Mouse (Mus musculus): ENCODE results near the gene Sh2b1.

Gene Sh2b1

DNA sequence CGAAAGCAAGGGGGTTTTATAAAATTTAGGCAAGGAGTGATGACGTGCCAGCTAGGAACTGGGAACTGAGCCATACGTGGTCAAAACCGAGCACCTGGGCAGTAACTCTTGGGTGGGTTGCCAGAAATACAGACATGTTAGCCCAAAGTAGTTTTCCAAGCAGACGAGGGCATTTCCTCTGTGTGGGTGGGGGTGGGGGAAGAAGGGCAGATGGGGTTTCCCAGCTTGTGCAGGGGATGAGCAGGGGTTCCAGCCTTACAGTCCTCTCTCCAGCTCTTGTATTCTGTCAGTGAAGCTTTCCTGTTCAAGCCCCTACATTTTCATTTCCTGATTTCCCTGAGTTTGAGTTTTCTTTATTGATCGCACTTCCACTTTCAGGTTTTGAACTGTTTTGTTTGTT lies 51.1 kb downstream of the Sh2b1 start:
- CTCF ChIA-PET, result interaction anchor here (0.5 kb wide), 1 partner anchor 358 kb away, joined by 3 read pairs; no protein-coding TSS in a partner anchor

DNA sequence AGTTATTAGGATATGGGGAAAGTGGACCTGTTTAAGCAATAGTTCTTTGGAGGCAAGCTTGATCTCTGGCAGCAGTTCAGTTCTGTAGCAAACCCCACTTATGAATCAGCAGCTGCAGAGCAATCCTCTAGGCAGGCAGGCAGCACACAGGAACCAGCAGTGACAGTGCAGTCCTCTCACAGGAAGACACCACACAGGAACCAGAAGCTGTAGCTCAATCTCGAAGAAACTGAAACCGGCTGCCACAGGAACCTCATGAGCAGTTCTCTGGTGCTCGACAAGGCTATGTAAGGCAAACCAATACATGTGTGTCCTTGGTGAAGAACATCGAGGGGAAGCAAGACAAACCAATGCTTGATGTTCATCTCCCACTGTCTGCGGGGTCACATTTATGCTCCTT lies 53.5 kb downstream of the Sh2b1 start:
- CTCF ChIA-PET, result interaction anchor here (0.6 to 1.2 kb wide), 2 partner anchors 24 to 25 kb away, joined by 4 to 13 read pairs; no protein-coding TSS in a partner anchor

- CTCF ChIA-PET, result interaction anchor here (0.5 to 1.0 kb wide), 2 partner anchors 13 to 1625 kb away, joined by 3 to 8 read pairs; no protein-coding TSS in a partner anchor
These were observed 56.7 kb downstream of the Sh2b1 start for GRCm38 (mm10) chr7:126418496-126418895.

- CTCF ChIA-PET, result no interaction called here
These were observed 57.6 kb downstream of the Sh2b1 start for GRCm38 (mm10) chr7:126417606-126418005.

GRCm38 (mm10) chr7:126417045-126417444 lies 58.2 kb downstream of the Sh2b1 start:
- CTCF ChIA-PET, result interaction anchor here (0.6 kb wide), 1 partner anchor 59 kb away, joined by 4 read pairs; no protein-coding TSS in a partner anchor
